Mouse (Mus musculus): ENCODE results near the gene Ptprt.

Gene Ptprt

GRCm38 (mm10) chr2:162577819-162578218 is 83.1 kb downstream of the Ptprt start:
- DNase-seq, result no peak

- DNase-seq, result no peak
Observed at GRCm38 (mm10) chr2:162572851-162573250, 88.1 kb downstream of the Ptprt start.

DNA sequence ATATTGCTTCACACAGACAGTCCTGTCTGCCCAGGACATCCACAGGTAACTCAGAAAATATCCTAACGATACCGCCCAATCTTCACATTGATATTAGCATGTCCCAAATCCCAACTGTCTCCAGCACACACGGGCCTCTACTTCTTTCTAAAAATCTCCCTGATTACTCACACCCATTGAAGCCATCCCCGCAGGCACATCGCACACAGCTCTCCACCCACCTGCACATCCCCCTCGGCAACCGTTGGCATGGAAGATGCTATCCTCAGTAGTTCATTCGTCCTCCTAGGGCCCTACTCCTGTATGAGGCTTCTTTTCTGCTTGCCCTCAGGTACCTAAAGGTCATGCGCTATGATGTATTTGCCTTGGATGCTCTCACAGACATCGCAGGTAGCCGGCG is 89.9 kb downstream of the Ptprt start:
- no peak for DNase-seq

DNA sequence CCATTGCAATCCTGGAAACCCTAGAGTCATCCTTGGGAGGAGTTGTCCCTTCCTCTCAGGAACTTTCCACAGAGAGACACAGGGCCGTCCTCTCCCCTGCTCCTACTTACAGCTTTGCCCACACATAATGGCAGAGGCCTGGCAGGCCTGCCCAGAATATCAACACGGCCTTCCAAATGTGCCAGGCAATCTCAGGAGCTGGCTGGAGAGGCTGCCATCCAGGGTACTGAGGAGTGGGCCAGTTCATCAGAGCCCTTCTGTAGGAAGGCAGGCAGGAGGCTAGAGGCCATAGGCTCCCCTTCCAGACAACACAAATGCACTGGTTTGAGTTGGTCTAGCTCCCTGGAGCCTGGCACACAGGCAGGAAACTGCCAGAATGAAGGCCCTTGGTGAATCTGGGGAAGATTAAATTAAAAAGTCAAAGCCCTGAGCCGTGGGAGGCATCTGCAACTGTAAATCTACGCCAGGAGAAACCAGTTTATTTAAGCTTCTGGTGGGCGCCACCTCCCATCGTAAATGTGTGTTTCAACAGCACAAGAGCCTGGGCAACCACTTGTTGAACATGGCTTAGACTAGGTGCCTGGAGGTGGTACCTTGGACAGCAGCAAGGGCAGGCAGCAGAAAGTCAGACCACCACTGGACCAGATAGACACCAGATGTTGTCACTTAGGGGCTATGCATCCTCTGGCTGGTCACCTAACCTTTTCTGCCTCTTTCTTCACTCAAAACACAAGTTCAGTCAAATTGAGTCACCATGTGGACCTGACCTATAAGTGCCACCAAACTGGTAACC is 92.4 kb downstream of the Ptprt start:
- no peak for DNase-seq

- no peak for DNase-seq
Observed at GRCm38 (mm10) chr2:162548312-162548711, 112.6 kb downstream of the Ptprt start.

DNA sequence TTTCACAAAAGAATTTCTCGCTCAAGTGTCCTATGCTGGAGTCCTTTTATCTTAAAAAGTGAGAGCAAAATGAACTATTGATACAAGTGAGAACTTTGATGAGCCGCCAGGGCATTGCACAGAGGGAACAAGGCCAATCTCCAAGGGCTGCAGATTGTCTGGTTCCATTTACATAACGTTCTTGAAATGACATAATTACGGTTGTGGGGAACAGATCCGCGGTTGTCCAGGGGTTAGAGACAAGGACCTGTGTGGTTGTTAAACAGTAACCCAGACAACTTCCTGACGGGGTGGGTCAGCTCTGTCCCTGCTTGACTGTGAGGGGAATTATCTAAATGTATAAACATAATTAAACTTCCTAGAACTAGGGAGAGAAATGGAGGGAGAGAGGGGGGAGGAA is 129.3 kb downstream of the Ptprt start:
- no peak for DNase-seq

- no peak for DNase-seq
Observed at GRCm38 (mm10) chr2:162528911-162529310, 132.0 kb downstream of the Ptprt start.

DNA sequence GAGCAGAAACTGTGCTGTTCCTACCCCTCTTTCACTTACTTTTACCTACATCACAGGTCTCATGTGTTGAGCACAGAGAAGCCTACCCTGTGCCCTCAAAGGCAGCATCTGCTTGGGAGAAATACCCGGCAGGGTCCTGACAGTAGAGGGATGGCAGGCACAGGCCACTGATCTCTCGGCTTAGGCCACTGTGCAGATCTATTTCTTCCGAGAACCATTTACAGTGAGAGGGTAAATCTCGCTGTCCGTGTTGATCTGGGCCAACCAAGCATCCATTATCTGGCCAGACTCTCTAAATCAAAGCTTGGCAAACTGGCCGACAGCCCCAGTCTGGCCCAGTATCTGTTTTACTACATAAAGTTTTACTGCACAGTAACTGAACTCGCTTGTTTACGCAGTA is 145.0 kb downstream of the Ptprt start:
- DNase-seq, result no peak

DNA sequence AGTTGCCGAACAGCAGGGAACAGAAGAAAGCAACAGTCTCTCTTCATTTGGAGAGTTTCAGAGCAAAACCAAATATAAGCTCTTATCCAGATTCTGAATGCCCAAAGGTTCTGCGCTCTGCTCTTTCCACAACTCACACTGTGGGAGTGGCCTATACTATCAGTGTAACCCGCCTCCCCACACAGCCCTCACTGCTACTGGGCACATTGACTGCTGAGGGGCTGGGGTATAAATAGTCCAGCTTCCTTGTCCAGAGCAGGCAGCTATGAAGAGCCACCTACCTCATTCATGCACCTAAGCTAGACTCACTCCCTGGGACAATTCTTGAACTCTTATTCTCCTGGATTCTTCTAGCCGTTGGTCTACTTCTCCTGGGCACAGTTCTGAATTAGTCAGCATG is 147.9 kb downstream of the Ptprt start:
- no peak for DNase-seq

- DNase-seq, result no peak
Observed at GRCm38 (mm10) chr2:162512094-162512493, 148.9 kb downstream of the Ptprt start.

- no peak for DNase-seq
Observed at GRCm38 (mm10) chr2:162509016-162509415, 151.9 kb downstream of the Ptprt start.

- DNase-seq, result no peak
Observed at GRCm38 (mm10) chr2:162507664-162508063, 153.3 kb downstream of the Ptprt start.

DNA sequence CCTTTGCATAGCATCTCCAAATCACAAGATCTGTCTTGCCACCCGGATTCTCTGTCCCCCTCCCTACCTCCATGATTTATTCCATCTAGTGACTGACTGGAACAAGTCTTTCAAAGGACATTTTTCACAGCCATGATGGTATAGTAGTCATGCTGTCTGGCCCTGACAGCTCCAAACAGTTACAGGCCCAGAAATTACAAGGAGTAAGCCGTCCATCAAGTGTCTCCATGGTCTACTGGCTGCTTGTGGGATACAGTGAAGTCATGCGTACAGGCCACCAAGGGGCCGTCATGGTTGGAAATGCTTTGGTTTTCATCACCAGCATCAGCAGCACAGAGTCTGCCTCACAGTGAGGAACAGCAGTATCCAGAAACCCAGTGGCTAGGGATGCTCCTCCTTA is 156.1 kb downstream of the Ptprt start:
- DNase-seq, result no peak

- no peak for DNase-seq
Observed at GRCm38 (mm10) chr2:162499501-162499915, 161.4 kb downstream of the Ptprt start.

- DNase-seq, result no peak
Observed at GRCm38 (mm10) chr2:162498191-162498590, 162.8 kb downstream of the Ptprt start.

DNA sequence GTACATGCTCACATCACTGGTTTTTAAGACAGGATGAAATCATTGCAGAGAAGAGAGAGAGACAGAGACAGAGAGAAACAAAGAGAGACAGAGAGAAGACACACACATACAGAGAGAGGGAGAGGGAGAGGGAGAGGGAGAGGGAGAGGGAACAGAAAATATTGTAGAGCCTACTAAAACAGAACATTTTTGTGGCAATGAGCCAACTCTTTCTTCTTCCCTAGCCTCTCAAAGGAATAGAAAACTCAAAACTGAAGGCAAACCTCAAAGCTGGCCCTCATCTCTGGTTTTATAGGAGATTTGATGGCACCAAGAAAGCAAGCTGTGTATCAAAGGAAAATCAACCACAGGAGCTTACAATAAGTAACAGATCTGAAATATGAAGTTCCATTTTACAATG is 176.9 kb downstream of the Ptprt start:
- no peak for DNase-seq

GRCm38 (mm10) chr2:162443106-162443505 is 217.8 kb downstream of the Ptprt start:
- DNase-seq, result no peak

GRCm38 (mm10) chr2:162436646-162437045 is 224.3 kb downstream of the Ptprt start:
- DNase-seq, result no peak

GRCm38 (mm10) chr2:162430171-162430570 is 230.8 kb downstream of the Ptprt start:
- no peak for DNase-seq

- no peak for DNase-seq
Observed at GRCm38 (mm10) chr2:162426114-162426513, 234.8 kb downstream of the Ptprt start.

DNA sequence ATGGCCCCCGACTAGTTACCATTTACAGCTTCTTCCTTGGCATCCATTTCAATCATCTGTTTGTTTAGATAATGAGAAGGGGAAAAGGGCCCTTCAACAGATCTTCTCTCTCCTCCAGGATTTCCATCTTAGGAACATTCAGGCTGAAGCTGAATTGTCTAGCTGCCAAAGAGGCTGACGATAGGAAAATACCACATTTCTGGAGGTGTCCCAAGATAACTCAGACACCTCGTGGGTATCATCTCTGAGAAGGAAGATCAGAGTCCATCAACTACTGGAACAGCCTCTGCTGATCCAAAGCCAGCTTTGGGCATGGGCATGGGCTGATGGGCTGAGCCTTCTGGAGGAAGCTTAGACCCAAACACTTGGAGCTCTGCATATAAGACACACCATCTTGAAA is 242.8 kb downstream of the Ptprt start:
- no peak for DNase-seq

GRCm38 (mm10) chr2:162413073-162413812 is 247.7 kb downstream of the Ptprt start:
- DNase-seq, result no peak

DNA sequence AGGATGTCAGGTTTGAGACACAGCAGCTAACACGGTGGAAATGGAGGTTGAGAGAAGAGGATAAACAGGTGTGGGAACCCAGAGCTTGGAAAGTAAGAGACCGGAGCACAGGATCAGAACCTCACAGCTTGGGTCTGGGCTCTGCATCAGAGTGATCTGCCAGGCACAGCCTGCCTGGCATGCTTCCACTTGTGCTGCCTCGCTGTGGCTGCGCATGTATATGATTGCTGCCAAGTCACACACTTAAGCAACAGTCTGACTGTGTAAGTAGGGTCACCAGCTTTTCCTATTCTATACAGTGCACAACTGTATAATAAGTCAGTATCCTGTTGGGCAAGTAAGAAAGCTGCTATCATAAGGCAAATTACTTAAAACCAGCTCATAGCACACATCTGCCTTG is 249.9 kb downstream of the Ptprt start:
- DNase-seq, result no peak

DNA sequence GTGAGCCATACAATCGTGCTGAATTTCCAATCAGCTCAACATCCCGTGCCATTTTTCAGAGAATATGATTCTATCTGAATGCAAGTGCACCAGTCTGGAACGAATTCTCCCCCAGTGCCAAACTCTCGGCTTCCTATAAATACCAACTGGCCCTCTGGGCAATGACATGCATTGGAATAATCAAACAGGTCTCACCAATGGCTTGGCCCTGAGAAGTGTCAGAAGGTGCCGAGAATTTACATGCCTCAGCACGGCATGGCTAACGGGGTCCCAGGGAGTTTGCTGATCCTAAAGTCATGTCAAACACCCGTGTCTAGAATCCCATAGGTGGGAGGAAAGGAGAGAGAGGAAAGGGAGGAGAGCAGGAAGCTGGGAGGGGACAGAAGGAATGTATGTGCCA is 251.7 kb downstream of the Ptprt start:
- DNase-seq, result no peak
